Mouse (Mus musculus) kidney, adult 2 months (tissue): ENCODE measurements at regions not wholly inside any gene's neighbourhood (a gene's known extent, or its start where the extent isn't known, plus 50 kb on each side); places are given as distances from the start of the nearest gene placed in this dataset.

Experiments used
- DNase-seq: peaks from one replicate; pipeline ENCODE4 v3.0.0; 2021
- H3K27ac ChIP-seq: fragments of 200-500 bp; 2 replicates; pipeline ENCODE4 v1.5.1; 2012; ENCODE audit warnings: low read depth, low read length, control low read depth, inconsistent platforms; ENCODE audit not compliant: insufficient read depth
- H3K27me3 ChIP-seq: fragments of 200-500 bp; replicated peaks from 2 replicates; pipeline ENCODE4 v1.6.1; 2012; ENCODE audit warnings: mild to moderate bottlenecking, moderate library complexity, low read length, inconsistent platforms; ENCODE audit not compliant: control insufficient read depth, insufficient read depth
- H3K36me3 ChIP-seq: fragments of 200-500 bp; 2 replicates; pipeline ENCODE4 v1.6.1; 2012; ENCODE audit warnings: mild to moderate bottlenecking, moderate library complexity, low read length, inconsistent platforms; ENCODE audit not compliant: control insufficient read depth, insufficient read depth
- H3K4me1 ChIP-seq: fragments of 200-500 bp; 2 replicates; pipeline ENCODE4 v1.6.1; 2011; ENCODE audit warnings: low read length; ENCODE audit not compliant: control insufficient read depth, insufficient read depth
- H3K4me3 ChIP-seq: fragments of 200-500 bp; 2 replicates; pipeline ENCODE4 v1.5.1; 2011; ENCODE audit warnings: mild to moderate bottlenecking, low read depth, low read length, control low read depth; ENCODE audit not compliant: insufficient read depth
- CTCF ChIP-seq: fragments of 200-500 bp; conservative IDR thresholded peaks from 2 replicates; pipeline ENCODE4 v1.5.1; 2011; ENCODE audit warnings: low read depth, mild to moderate bottlenecking, control low read depth, low read length, moderate library complexity, mixed read lengths; ENCODE audit not compliant: insufficient read depth, insufficient read length
- POLR2A ChIP-seq: fragments of 200-500 bp; IDR thresholded peaks from one replicate; pipeline ENCODE4 v1.6.1; 2011; ENCODE audit warnings: low read depth, low read length, control low read depth
- WGBS: fragments of 180-500 bp; shearing (Covaris S2); methylation state at CpG from one replicate; pipeline ENCODE4 v1.1.7; 2018; 5-methylcytosine and 5-hydroxymethylcytosine counted together

GRCm38 (mm10) chr9:52261538-52261937 lies 93.2 kb upstream of the Zc3h12c start:
- no peak overlapping the region for H3K27ac ChIP-seq
- H3K4me1 ChIP-seq: no peaks in the 10 kb centered on the region
- WGBS: 93% methylated on average over 2 of the region's 2 CpGs
- H3K4me3 ChIP-seq: no peak overlapping the region
- no peaks in the 10 kb centered on the region for H3K27me3 ChIP-seq
- DNase-seq: no peak
- H3K36me3 ChIP-seq: no peaks in the 10 kb centered on the region
- TF ChIP-seq CTCF (no peak), POLR2A (no peak)

- no peaks in the 10 kb centered on the region for H3K4me1 ChIP-seq
- WGBS: 63% methylated on average over 9 of the region's 9 CpGs
These were observed 91.1 kb upstream of the Zc3h12c start for GRCm38 (mm10) chr9:52259459-52259858.

GRCm38 (mm10) chr9:52255692-52256091 lies 87.3 kb upstream of the Zc3h12c start:
- DNase-seq: no peak
- 78% methylated on average over 4 of the region's 4 CpGs for WGBS
- H3K27me3 ChIP-seq: no peaks in the 10 kb centered on the region

More at GRCm38 (mm10) chr9:52259459-52259858, 91.1 kb upstream of the Zc3h12c start:
- DNase-seq: no peak
- TF ChIP-seq CTCF (no peak), POLR2A (no peak)
- Histone ChIP-seq H3K4me3 (no peak overlapping the region), H3K27ac (no peak overlapping the region), H3K27me3 (no peaks in the 10 kb centered on the region), H3K36me3 (no peaks in the 10 kb centered on the region)

GRCm38 (mm10) chr9:52254475-52254874 lies 86.1 kb upstream of the Zc3h12c start:
- no peak for TF ChIP-seq CTCF
- no peak for TF ChIP-seq POLR2A
- no peaks in the 10 kb centered on the region for H3K4me1 ChIP-seq
- no peak overlapping the region for H3K27ac ChIP-seq
- H3K27me3 ChIP-seq: no peaks in the 10 kb centered on the region
- DNase-seq: no peak
- H3K36me3 ChIP-seq: no peaks in the 10 kb centered on the region
- WGBS: 72% methylated on average over 6 of the region's 6 CpGs
- no peak overlapping the region for H3K4me3 ChIP-seq

More at GRCm38 (mm10) chr9:52255692-52256091, 87.3 kb upstream of the Zc3h12c start:
- Histone ChIP-seq H3K4me3 (no peak overlapping the region), H3K27ac (no peak overlapping the region), H3K4me1 (no peaks in the 10 kb centered on the region), H3K36me3 (no peaks in the 10 kb centered on the region)
- no peak for TF ChIP-seq POLR2A
- no peak for TF ChIP-seq CTCF

GRCm38 (mm10) chr9:52251455-52251854 lies 83.1 kb upstream of the Zc3h12c start:
- 92% methylated on average over 5 of the region's 5 CpGs for WGBS

GRCm38 (mm10) chr9:52246712-52247111 lies 78.3 kb upstream of the Zc3h12c start:
- no peaks in the 10 kb centered on the region for H3K27me3 ChIP-seq
- 88% methylated on average over 1 of the region's 1 CpGs for WGBS
- H3K4me3 ChIP-seq: no peak overlapping the region
- DNase-seq: no peak
- no peak overlapping the region for H3K27ac ChIP-seq
- TF ChIP-seq POLR2A (no peak), CTCF (no peak)
- no peaks in the 10 kb centered on the region for H3K4me1 ChIP-seq
- no peaks in the 10 kb centered on the region for H3K36me3 ChIP-seq

More at GRCm38 (mm10) chr9:52251455-52251854, 83.1 kb upstream of the Zc3h12c start:
- H3K27ac ChIP-seq: no peak overlapping the region
- H3K4me1 ChIP-seq: no peaks in the 10 kb centered on the region
- no peaks in the 10 kb centered on the region for H3K27me3 ChIP-seq
- TF ChIP-seq POLR2A (no peak), CTCF (no peak)
- DNase-seq: no peak
- no peaks in the 10 kb centered on the region for H3K36me3 ChIP-seq
- no peak overlapping the region for H3K4me3 ChIP-seq

- no peak for TF ChIP-seq POLR2A
- no peak overlapping the region for H3K4me3 ChIP-seq
- H3K36me3 ChIP-seq: no peaks in the 10 kb centered on the region
- DNase-seq: no peak
- H3K27me3 ChIP-seq: no peaks in the 10 kb centered on the region
- 71% methylated on average over 12 of the region's 12 CpGs for WGBS
- no peaks in the 10 kb centered on the region for H3K4me1 ChIP-seq
- H3K27ac ChIP-seq: no peak overlapping the region
These were observed 75.7 kb upstream of the Zc3h12c start for GRCm38 (mm10) chr9:52244081-52244480.

GRCm38 (mm10) chr9:52243032-52243431 lies 74.7 kb upstream of the Zc3h12c start:
- H3K27me3 ChIP-seq: no peaks in the 10 kb centered on the region
- H3K27ac ChIP-seq: no peak overlapping the region
- TF ChIP-seq POLR2A: no peak
- no peak for TF ChIP-seq CTCF
- no peaks in the 10 kb centered on the region for H3K4me1 ChIP-seq
- no peak for DNase-seq
- H3K36me3 ChIP-seq: no peaks in the 10 kb centered on the region
- WGBS: 84% methylated on average over 2 of the region's 2 CpGs
- H3K4me3 ChIP-seq: no peak overlapping the region
